Mouse (Mus musculus) forebrain, embryonic 13.5 days (tissue): ENCODE results near the gene Ube2t. TPM values are rescaled to one million over a fixed set of nuclear protein-coding genes. Genes with fewer than 3 reads are reported as not detected.

Experiments
- ATAC-seq: fragments of 200-750 bp; cut with Nextera tagmentation; 2 replicates; pipeline ENCODE4 v1.8.0; 2017
- H3K27ac ChIP-seq: fragments of 300-500 bp; sonication (generic); 2 replicates; pipeline ENCODE4 v1.5.1; 2015; ENCODE audit warnings: inconsistent platforms, mild to moderate bottlenecking, moderate library complexity
- H3K27me3 ChIP-seq: fragments of 300-500 bp; sonication (generic); 2 replicates; pipeline ENCODE4 v1.6.1; 2015; ENCODE audit warnings: mild to moderate bottlenecking, inconsistent platforms
- H3K36me3 ChIP-seq: fragments of 300-500 bp; sonication (generic); 2 replicates; pipeline ENCODE4 v1.6.1; 2015; ENCODE audit warnings: mild to moderate bottlenecking, inconsistent platforms; ENCODE audit not compliant: poor library complexity, severe bottlenecking
- H3K4me1 ChIP-seq: fragments of 300-500 bp; sonication (generic); 2 replicates; pipeline ENCODE4 v1.6.1; 2015; ENCODE audit warnings: inconsistent platforms
- H3K4me2 ChIP-seq: fragments of 300-500 bp; sonication (generic); 2 replicates; pipeline ENCODE4 v1.6.1; 2015; ENCODE audit warnings: inconsistent platforms, mild to moderate bottlenecking, moderate library complexity
- H3K4me3 ChIP-seq: fragments of 300-500 bp; sonication (generic); 2 replicates; pipeline ENCODE4 v1.5.1; 2015; ENCODE audit warnings: mild to moderate bottlenecking, inconsistent platforms
- H3K9ac ChIP-seq: fragments of 300-500 bp; sonication (generic); 2 replicates; pipeline ENCODE4 v1.6.1; 2015; ENCODE audit warnings: mild to moderate bottlenecking, inconsistent platforms
- H3K9me3 ChIP-seq: fragments of 300-500 bp; sonication (generic); replicated peaks from 2 replicates; pipeline ENCODE4 v1.6.1; 2016; ENCODE audit warnings: inconsistent platforms
- WGBS: fragments of 180-500 bp; shearing (Covaris S2); methylation state at CpG from one replicate; pipeline ENCODE4 v1.1.7; 2015; 5-methylcytosine and 5-hydroxymethylcytosine counted together
- polyA plus RNA-seq: library from polyadenylated mRNA; unstranded; fragments of >200 nt; fragmentation: Nextera tagmentation; extraction: Ambion mirVana; gene quantifications from 2 replicates; pipeline ENCODE4 v1.2.1, GENCODE M21; 2015

Ube2t gene
- 46.6 and 48.6 TPM in 2 replicates for polyA plus RNA-seq

DNA sequence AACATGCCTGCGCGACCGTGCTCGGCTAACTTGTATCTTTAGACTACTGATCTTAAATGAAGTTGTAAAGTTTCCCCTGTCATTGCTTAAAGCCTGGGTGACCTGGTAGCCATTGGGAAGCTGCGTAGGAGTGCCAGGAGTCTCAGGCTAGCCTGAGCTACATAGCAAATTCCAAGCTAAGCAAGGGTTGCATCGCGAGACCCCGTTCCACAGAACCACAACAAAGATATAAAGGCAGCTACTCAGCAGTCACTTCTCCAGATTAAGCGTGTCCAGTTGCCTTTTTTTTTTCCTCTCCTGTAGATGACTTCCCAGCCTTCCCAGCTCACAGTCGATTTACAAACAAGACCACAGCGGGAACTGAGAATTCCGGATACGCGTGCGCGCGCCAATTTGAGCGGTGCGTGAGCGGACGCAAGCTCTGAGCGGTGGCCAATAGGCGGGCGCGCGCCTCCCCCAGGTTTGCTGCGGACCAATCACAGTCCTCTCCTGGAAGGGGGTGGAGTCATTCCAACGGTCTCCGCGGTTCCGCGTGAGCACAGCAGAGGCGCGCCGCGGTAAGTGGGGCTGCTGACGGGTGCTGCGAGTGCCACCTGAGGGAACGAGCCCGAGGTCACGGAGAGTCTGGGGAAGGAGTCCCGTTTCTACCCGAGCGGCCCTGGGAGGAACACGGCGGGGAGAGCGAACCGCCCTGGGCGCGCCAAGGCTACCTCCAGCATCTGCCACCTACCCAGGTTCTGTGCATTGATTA, at the start of gene Ube2t:
Gene Ube2t (plus strand): TSS at position 513 of the 751 bp plus-strand sequence.
- Histone ChIP-seq H3K9ac (peak within 1 kb of the TSS; percentile 71), H3K9me3 (no peaks in the 10 kb centered on the region), H3K4me3 (peak within 1 kb of the TSS; percentile 70), H3K27me3 (peaks cover 7% of the 10 kb centered on the region; the same call in 1 of the 2 replicates), H3K27ac (no peak within 1 kb of the TSS), H3K4me1 (peaks cover 17% of the 10 kb centered on the region), H3K4me2 (peak within 1 kb of the TSS; percentile 68), H3K36me3 (no peaks in the 10 kb centered on the region)
- WGBS: 3% methylated on average over 50 of the region's 50 CpGs
- ATAC-seq: peak; percentile 100

DNA sequence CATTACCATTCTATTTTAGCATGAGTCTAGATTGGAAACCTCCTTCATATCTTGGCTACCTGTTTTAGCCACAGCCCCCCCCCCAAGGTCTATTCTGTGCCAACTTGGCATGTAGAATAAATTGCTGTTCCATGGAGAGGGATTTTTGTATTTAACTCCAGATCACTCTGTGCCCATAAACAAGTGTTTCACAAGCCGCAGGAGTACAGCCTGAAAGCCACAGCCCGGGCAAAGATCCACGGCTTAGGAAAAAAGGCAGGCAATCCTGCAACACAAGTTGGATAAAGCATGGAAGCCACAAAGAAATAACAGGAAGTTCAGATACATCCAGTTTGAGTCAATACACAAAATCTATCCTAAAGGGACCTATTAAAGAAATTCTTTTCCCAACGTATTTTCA, 48.8 kb upstream of the Ube2t start:
- Histone ChIP-seq H3K9ac (no peak overlapping the region), H3K4me1 (no peaks in the 10 kb centered on the region), H3K36me3 (no peaks in the 10 kb centered on the region), H3K9me3 (no peaks in the 10 kb centered on the region), H3K27ac (no peak overlapping the region), H3K4me3 (no peak overlapping the region), H3K4me2 (no peak overlapping the region), H3K27me3 (no peaks in the 10 kb centered on the region)
- no peak for ATAC-seq
- 91% methylated on average over 4 of the region's 4 CpGs for WGBS

DNA sequence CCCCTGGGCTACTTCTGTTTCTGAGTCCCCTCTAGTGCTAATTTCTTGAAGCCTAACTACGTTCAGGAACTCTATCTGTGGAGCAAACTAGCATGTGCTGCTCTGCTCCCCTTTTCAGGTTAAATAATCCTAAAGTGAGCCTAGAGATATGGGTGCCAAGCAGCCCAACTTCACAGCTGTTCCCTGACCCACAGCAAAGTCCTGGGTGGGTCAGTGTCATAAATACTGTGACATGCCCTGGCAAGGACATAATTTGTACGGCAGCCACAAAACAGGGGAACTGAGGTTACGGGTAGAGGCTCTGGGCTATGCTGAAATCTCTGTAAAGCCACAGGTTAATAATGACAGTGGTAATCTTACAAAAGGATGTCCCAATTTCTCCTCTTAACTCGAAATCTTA, 46.9 kb upstream of the Ube2t start:
- ATAC-seq: no peak
- WGBS: 91% methylated on average over 4 of the region's 4 CpGs

DNA sequence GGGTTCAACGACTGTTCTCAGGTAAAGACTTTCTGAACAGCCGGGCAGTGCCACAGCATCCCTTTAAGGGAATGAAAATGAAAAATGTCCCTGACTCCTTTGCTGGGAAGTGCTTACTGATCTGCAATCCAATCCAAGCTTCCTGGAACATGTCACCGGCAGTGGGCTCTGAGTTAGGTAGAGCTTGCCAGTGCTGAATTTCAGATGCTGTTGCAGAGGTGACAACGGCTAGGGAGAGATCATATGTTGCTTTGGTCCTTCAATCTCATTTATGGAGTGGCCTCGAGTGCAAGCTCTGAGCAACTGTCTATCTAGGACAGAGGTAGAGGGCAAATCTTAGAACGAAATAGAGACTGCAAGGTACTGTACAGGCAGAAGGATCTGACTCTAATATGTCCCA, 43.4 kb upstream of the Ube2t start:
- WGBS: 95% methylated on average over 6 of the region's 6 CpGs
- ATAC-seq: no peak
- H3K9ac ChIP-seq: no peak overlapping the region

More for the DNA sequence above, 46.9 kb upstream of the Ube2t start:
- H3K9me3 ChIP-seq: no peaks in the 10 kb centered on the region
- no peaks in the 10 kb centered on the region for H3K36me3 ChIP-seq
- no peaks in the 10 kb centered on the region for H3K4me1 ChIP-seq
- H3K9ac ChIP-seq: no peak overlapping the region
- H3K4me2 ChIP-seq: no peak overlapping the region
- no peaks in the 10 kb centered on the region for H3K27me3 ChIP-seq
- H3K4me3 ChIP-seq: no peak overlapping the region
- H3K27ac ChIP-seq: no peak overlapping the region

DNA sequence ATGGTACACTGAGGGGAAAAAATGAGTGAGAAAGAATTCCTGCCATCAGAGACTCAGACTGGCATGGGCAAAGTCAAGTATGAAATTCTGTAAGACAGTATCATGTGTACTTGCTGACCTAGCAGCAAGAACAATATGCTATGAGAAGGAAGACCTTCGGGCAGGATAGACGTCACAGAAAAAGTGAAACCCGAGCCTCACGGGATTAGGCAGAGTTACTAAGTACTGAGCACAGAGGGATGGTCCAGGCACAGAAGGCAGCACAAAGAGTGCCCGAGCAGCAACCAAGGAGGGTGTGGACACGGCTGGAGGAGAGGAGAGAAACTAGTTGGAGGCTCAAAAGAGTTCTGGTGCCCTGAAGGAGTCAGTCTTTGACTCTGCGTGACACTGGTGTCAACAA, 29.9 kb upstream of the Ube2t start:
- H3K9ac ChIP-seq: no peak overlapping the region
- H3K9me3 ChIP-seq: no peaks in the 10 kb centered on the region
- no peaks in the 10 kb centered on the region for H3K4me1 ChIP-seq
- no peak overlapping the region for H3K27ac ChIP-seq
- H3K4me2 ChIP-seq: no peak overlapping the region
- 25% methylated on average over 7 of the region's 7 CpGs for WGBS
- no peaks in the 10 kb centered on the region for H3K36me3 ChIP-seq
- H3K27me3 ChIP-seq: no peaks in the 10 kb centered on the region
- no peak overlapping the region for H3K4me3 ChIP-seq
- no peak for ATAC-seq

More for the DNA sequence above, 43.4 kb upstream of the Ube2t start:
- no peaks in the 10 kb centered on the region for H3K4me1 ChIP-seq
- no peak overlapping the region for H3K27ac ChIP-seq
- no peak overlapping the region for H3K4me2 ChIP-seq
- no peaks in the 10 kb centered on the region for H3K36me3 ChIP-seq
- H3K27me3 ChIP-seq: no peaks in the 10 kb centered on the region
- H3K4me3 ChIP-seq: no peak overlapping the region
- H3K9me3 ChIP-seq: no peaks in the 10 kb centered on the region

DNA sequence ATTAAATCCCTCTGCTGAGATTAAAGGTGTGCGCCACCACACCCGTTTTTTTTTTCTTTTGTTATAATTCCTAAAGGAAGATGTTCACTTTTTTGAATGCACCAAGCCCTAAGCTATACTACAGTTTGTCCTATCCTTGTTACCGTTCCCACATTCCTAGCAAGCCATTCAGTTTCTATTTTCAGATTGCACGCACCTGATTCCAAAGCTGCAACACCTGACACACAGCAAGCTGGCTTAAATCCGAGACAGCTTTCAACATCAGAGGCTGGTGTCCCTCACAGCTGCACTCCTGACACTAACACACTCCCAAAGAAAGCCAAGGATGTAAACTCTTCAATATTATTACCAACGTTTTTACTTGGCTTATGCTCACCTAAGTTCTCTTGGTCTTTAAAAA, 26.0 kb upstream of the Ube2t start:
- H3K4me1 ChIP-seq: no peaks in the 10 kb centered on the region
- H3K9ac ChIP-seq: no peak overlapping the region
- H3K4me3 ChIP-seq: no peak overlapping the region
- no peak overlapping the region for H3K4me2 ChIP-seq
- no peak overlapping the region for H3K27ac ChIP-seq
- no peaks in the 10 kb centered on the region for H3K27me3 ChIP-seq
- ATAC-seq: no peak
- no peaks in the 10 kb centered on the region for H3K36me3 ChIP-seq
- 92% methylated on average over 6 of the region's 6 CpGs for WGBS
- no peaks in the 10 kb centered on the region for H3K9me3 ChIP-seq

DNA sequence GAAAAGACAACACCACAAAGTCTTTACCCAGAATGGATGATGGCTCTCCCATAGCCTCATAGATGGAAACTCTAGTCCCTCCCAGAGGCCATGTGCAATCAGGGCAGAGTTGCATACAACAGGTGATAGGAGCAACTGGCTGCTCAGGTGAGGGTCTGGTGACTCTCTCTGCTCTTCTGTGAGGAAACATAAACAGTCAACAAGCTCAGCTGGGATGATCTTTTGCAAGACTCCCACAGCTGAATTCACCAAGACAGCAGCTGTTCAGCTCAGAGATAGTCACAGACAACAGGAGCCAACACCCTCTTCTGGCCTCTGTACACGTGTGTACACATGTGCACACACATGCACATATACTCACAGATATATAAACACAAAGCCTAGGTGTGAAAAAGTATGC, 24.1 kb upstream of the Ube2t start:
- H3K4me3 ChIP-seq: no peak overlapping the region
- no peaks in the 10 kb centered on the region for H3K27me3 ChIP-seq
- H3K4me2 ChIP-seq: no peak overlapping the region
- no peak overlapping the region for H3K9ac ChIP-seq
- no peaks in the 10 kb centered on the region for H3K36me3 ChIP-seq
- WGBS: 91% methylated on average over 1 of the region's 1 CpGs
- no peak overlapping the region for H3K27ac ChIP-seq
- no peak for ATAC-seq
- no peaks in the 10 kb centered on the region for H3K4me1 ChIP-seq
- H3K9me3 ChIP-seq: no peaks in the 10 kb centered on the region

DNA sequence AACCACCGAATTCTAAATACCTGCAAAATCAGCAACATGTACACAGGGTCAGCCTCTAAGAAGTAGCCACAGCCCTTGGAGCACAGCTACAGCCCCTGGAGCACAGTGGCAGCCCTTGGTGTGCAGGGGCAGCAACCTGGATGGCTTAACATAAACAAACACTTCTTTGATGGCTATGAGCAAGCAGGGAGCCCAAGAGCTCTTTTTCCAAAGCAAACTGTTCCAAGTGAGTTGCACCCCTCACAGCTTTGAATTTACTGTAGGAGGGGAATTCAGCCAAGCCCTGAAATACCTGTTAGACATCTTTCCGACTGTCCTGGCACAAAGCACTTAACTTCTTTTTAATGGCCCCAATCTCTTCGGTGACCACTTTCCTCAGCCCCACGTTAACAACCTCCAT, 21.5 kb upstream of the Ube2t start:
- Histone ChIP-seq H3K4me3 (no peak overlapping the region), H3K36me3 (no peaks in the 10 kb centered on the region), H3K4me1 (no peaks in the 10 kb centered on the region), H3K27ac (no peak overlapping the region), H3K9ac (no peak overlapping the region), H3K27me3 (no peaks in the 10 kb centered on the region), H3K4me2 (no peak overlapping the region), H3K9me3 (no peaks in the 10 kb centered on the region)
- ATAC-seq: no peak
- WGBS: 70% methylated on average over 4 of the region's 4 CpGs

DNA sequence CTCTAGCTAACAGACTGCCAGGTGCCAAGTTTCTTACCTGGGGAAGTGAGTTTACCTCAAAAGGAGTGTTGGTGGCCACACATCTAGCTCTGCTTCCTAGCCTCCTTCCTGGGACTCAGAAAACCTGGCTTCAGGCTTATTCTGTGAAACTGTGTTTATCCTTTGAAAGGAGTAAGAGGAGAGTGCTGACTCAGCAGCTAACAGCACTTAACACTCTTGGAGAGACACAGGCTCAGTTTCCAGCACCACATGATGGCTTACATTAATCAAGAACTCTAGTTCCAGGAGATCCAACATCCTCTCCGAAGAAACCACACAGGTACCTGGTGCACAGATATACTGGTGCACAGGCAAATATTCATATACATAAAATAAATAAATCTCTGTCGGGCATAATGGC, 19.5 kb upstream of the Ube2t start:
- H3K27ac ChIP-seq: no peak overlapping the region
- H3K4me2 ChIP-seq: no peak overlapping the region
- no peaks in the 10 kb centered on the region for H3K4me1 ChIP-seq
- WGBS: 92% methylated on average over 2 of the region's 2 CpGs
- H3K4me3 ChIP-seq: no peak overlapping the region
- no peaks in the 10 kb centered on the region for H3K9me3 ChIP-seq
- no peak overlapping the region for H3K9ac ChIP-seq
- ATAC-seq: no peak
- no peaks in the 10 kb centered on the region for H3K27me3 ChIP-seq
- peaks cover 2% of the 10 kb centered on the region; the same call in 1 of the 2 replicates for H3K36me3 ChIP-seq

DNA sequence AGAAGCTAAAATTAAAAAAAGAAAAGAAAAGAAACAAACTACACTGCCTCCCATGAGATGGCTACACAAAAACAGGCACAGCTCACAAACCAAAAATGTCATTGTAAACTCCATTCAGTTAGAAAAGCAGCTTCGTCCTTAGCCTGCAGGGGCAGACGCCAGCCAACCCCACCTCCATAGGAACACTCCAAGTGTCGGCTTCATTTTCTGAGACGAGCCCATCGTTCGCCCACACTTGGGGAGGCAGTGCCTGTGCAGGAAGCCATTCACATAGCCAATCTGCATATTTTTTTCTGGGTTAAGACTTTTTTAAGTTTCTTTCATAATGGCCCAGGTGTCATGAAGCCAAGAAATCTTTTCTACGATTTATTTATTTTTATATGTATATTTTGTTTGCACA, 14.8 kb upstream of the Ube2t start:
- Histone ChIP-seq H3K4me2 (no peak overlapping the region), H3K4me1 (no peaks in the 10 kb centered on the region), H3K9me3 (no peaks in the 10 kb centered on the region), H3K9ac (no peak overlapping the region), H3K4me3 (no peak overlapping the region), H3K27ac (no peak overlapping the region), H3K36me3 (peaks cover 6% of the 10 kb centered on the region; the same call in 1 of the 2 replicates), H3K27me3 (no peaks in the 10 kb centered on the region)
- 83% methylated on average over 7 of the region's 7 CpGs for WGBS
- ATAC-seq: no peak

DNA sequence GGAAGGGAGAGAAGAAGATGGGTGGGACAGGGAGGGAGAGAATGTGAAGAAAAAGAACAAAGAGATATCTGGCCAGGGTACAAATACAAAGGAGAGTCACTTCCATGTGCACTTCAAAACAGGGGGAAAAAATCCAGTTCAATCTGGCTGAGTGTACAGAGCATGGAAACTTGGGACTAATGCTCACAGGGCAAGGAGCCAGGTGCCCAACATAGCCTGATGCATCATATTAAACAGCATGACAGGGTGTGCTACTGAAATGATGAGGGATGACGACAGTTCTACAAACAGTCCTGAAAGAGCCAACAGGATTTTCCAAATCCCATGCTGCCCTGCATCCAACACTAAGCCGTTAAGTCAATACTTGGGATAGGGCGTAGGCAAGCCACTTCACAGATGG, 12.4 kb upstream of the Ube2t start:
- WGBS: 87% methylated on average over 3 of the region's 3 CpGs
- ATAC-seq: no peak
- peaks cover 10% of the 10 kb centered on the region for H3K4me1 ChIP-seq
- no peak overlapping the region for H3K4me2 ChIP-seq
- no peaks in the 10 kb centered on the region for H3K27me3 ChIP-seq
- H3K27ac ChIP-seq: no peak overlapping the region
- no peaks in the 10 kb centered on the region for H3K9me3 ChIP-seq
- H3K9ac ChIP-seq: no peak overlapping the region
- H3K36me3 ChIP-seq: peaks cover 6% of the 10 kb centered on the region; the same call in 1 of the 2 replicates
- no peak overlapping the region for H3K4me3 ChIP-seq

DNA sequence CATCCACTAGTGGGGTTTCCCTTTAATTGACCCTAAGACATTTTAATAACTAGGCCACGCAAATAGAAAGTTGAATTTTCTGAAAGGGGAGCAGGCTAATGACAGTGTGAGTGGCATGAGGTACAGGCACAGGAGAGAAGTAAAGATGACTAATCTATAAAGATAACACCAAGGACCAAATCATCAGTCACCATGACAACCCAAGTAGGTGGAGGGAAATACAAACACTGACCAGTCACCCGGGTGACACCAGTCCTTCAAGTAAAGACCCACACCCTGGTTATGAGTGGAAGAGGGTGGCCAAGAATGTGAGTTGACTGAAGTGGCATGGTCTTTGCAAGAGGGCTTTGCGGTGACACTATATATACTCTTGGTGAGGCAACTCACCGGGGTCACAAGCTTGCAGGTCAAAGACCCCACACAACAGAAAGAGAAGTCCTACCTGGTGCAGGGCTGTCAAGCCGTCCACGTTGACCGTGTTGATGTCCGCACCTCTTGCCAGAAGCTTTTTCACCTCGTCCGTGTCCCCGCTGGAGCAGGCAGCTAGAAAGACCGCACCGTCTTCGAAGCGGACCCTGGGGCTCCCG, 7.2 kb upstream of the Ube2t start:
- peaks cover 14% of the 10 kb centered on the region for H3K4me1 ChIP-seq
- peak; percentile 55; the same call in 1 of the 2 replicates for ATAC-seq
- peak overlapping the region; percentile 75 for H3K4me3 ChIP-seq
- no peaks in the 10 kb centered on the region for H3K9me3 ChIP-seq
- no peaks in the 10 kb centered on the region for H3K27me3 ChIP-seq
- WGBS: 4% methylated on average over 16 of the region's 16 CpGs
- peak overlapping the region; percentile 83 for H3K4me2 ChIP-seq
- H3K36me3 ChIP-seq: no peaks in the 10 kb centered on the region
- H3K27ac ChIP-seq: peak overlapping the region; percentile 90
- peak overlapping the region; percentile 86 for H3K9ac ChIP-seq
